Mouse (Mus musculus): ENCODE results near the gene Dip2c. TPM values are rescaled to one million over a fixed set of nuclear protein-coding genes. Genes with fewer than 3 reads are reported as not detected.

Gene Dip2c
- polyA plus RNA-seq, 1 experiment from 2014 or later = 4.2 TPM

GRCm38 (mm10) chr13:9481722-9482121 is 205.4 kb downstream of the Dip2c start:
- no peaks in the 10 kb centered on the region for H3K4me1 ChIP-seq (replicated peaks)
- no peak overlapping the region for H3K4me2 ChIP-seq (replicated peaks)
- peak; percentile 63 for ATAC-seq
- H3K4me3 ChIP-seq (replicated peaks) = no peak overlapping the region
- no peaks in the 10 kb centered on the region for H3K9me3 ChIP-seq
- no peaks in the 10 kb centered on the region for H3K27me3 ChIP-seq (replicated peaks)
- H3K27ac ChIP-seq = no peak overlapping the region
- H3K36me3 ChIP-seq = no peaks in the 10 kb centered on the region
- H3K9ac ChIP-seq = no peak overlapping the region
- WGBS = 44% methylated on average over 1 of the region's 1 CpGs

- Histone ChIP-seq H3K36me3 (no peaks in the 10 kb centered on the region), H3K9ac (no peak overlapping the region), H3K4me1 (replicated peaks) (no peaks in the 10 kb centered on the region), H3K27ac (no peak overlapping the region), H3K4me2 (replicated peaks) (no peak overlapping the region), H3K4me3 (replicated peaks) (no peak overlapping the region), H3K9me3 (no peaks in the 10 kb centered on the region), H3K27me3 (replicated peaks) (no peaks in the 10 kb centered on the region)
- WGBS = 66% methylated on average over 3 of the region's 3 CpGs
- ATAC-seq = no peak
Measured at GRCm38 (mm10) chr13:9489696-9490095, 213.4 kb downstream of the Dip2c start.

DNA sequence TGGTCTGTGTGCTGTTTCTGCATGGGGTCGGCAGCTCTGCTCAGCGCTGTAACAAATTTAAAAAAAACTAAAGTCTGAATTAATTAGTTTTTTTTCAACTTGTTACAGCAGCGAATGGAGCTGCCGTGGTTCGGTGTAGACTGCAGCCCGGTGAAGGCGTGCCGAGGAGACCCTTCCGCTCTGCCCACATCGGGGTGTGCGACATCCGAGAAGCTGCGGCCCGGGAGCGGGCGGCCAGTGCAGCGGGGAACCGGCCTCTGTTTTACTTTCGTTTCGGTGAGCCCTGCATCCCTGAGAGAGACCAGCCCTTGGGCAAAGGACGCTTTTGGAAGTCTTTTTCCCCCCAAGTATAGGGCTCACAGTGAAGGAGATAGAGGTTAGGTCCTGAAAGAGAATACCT is 218.4 kb downstream of the Dip2c start:
- peak; percentile 80 for ATAC-seq
- no peaks in the 10 kb centered on the region for H3K9me3 ChIP-seq
- H3K36me3 ChIP-seq = no peaks in the 10 kb centered on the region
- WGBS = 52% methylated on average over 21 of the region's 21 CpGs
- no peaks in the 10 kb centered on the region for H3K27me3 ChIP-seq (replicated peaks)
- H3K4me1 ChIP-seq (replicated peaks) = no peaks in the 10 kb centered on the region
- H3K9ac ChIP-seq = 0 out of 2 replicates have a peak overlapping the region, but pooled peaks have one; percentile 12
- H3K4me2 ChIP-seq (replicated peaks) = peak overlapping the region; percentile 46
- H3K27ac ChIP-seq = no peak overlapping the region
- peak overlapping the region; percentile 27 for H3K4me3 ChIP-seq (replicated peaks)

- Histone ChIP-seq H3K9ac (no peak overlapping the region), H3K4me1 (replicated peaks) (no peaks in the 10 kb centered on the region), H3K27me3 (replicated peaks) (no peaks in the 10 kb centered on the region), H3K9me3 (no peaks in the 10 kb centered on the region), H3K4me3 (replicated peaks) (no peak overlapping the region), H3K4me2 (replicated peaks) (no peak overlapping the region), H3K27ac (no peak overlapping the region), H3K36me3 (no peaks in the 10 kb centered on the region)
- ATAC-seq = no peak
- 41% methylated on average over 6 of the region's 6 CpGs for WGBS
Measured at GRCm38 (mm10) chr13:9504118-9504856, 228.0 kb downstream of the Dip2c start.

- H3K4me2 ChIP-seq (replicated peaks) = no peak overlapping the region
- ATAC-seq = no peak
- no peak overlapping the region for H3K9ac ChIP-seq
- no peak overlapping the region for H3K4me3 ChIP-seq (replicated peaks)
- no peak overlapping the region for H3K27ac ChIP-seq
- H3K36me3 ChIP-seq = no peaks in the 10 kb centered on the region
- H3K9me3 ChIP-seq = no peaks in the 10 kb centered on the region
- H3K27me3 ChIP-seq (replicated peaks) = no peaks in the 10 kb centered on the region
- no peaks in the 10 kb centered on the region for H3K4me1 ChIP-seq (replicated peaks)
Measured at GRCm38 (mm10) chr13:9538556-9538955, 262.2 kb downstream of the Dip2c start.

DNA sequence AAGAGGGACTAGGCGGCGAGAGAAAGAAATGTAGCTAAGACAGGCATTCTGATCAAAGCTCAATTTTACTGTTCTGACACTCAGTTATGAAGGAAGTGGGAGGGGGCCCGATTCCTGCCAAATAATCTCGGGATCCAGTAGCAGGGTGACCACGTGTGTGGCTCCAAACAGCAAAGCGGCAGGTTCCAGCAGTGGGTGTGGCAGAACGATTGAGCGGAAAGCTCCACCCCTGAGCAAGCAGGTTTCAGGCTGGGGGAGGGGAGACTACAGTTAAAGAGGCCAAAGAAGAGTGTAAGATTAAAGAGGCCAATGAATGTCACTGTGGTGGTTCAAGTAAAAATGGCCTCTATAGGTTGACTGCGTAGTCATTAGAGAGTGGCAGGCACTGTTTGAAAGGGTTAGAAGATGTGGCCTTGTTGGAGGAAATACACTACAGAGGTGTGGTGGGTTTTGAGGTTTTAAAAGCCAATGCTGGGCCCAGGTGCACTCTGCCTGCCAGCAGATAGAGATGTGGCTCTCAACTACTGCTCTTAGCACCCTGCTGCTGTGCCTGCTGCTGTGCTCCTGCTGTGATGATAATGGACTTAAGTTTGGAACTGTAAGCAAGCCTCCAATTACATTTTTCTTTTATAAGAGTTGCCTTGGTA is 271.5 kb downstream of the Dip2c start:
- H3K4me2 ChIP-seq (replicated peaks) = peak overlapping the region; percentile 26; the same call in 1 of the 2 replicates
- no peak overlapping the region for H3K9ac ChIP-seq
- H3K27me3 ChIP-seq (replicated peaks) = no peaks in the 10 kb centered on the region
- H3K4me3 ChIP-seq (replicated peaks) = no peak overlapping the region
- WGBS = 16% methylated on average over 9 of the region's 9 CpGs
- ATAC-seq = peak; percentile 71
- H3K27ac ChIP-seq = no peak overlapping the region
- H3K9me3 ChIP-seq = no peaks in the 10 kb centered on the region
- no peaks in the 10 kb centered on the region for H3K4me1 ChIP-seq (replicated peaks)
- H3K36me3 ChIP-seq = no peaks in the 10 kb centered on the region

DNA sequence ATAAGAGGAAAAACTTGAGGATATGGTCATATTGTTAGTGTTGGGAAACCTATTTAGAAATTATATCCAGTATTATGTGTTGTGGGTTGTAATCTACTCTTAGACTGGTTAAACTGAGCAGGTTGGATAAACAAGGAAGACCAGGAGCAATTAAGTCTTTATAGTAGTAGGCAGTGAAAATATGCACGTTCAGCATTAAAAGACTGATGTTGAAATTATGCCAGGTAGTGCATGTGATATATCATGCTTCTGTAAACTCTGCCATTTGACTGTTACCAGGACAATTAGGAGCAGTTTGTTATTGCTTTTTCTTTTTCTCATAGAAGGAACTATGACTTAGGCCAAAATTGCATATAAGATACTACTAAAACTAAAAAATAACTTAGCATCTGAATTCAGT is 285.8 kb downstream of the Dip2c start:
- Histone ChIP-seq H3K9ac (no peak overlapping the region), H3K27me3 (replicated peaks) (no peaks in the 10 kb centered on the region), H3K4me2 (replicated peaks) (no peak overlapping the region), H3K9me3 (no peaks in the 10 kb centered on the region), H3K4me3 (replicated peaks) (no peak overlapping the region), H3K27ac (no peak overlapping the region), H3K36me3 (no peaks in the 10 kb centered on the region), H3K4me1 (replicated peaks) (no peaks in the 10 kb centered on the region)
- ATAC-seq = no peak
- whole genome bisulfite sequencing = 58% methylated on average over 1 of the region's 1 CpGs

DNA sequence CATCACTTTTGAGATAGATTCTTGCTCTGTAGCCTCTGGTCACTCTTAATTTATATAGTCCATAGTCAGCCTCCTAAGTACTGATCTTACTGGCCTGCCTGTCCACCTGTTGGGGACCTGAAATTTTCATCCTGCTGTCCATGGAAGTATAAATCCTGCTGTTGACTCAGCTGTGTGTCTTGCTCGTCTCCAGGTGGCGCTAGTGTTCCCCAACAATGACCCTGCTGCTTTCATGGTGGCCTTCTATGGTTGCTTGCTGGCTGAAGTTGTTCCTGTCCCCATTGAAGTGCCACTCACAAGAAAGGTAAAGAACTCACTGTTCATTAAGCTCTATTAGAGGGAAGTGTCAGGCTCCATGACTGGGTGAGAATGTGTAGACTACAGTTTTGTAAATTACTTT is 286.6 kb downstream of the Dip2c start:
- WGBS = 20% methylated on average over 2 of the region's 2 CpGs
- no peak for ATAC-seq
- no peaks in the 10 kb centered on the region for H3K36me3 ChIP-seq
- H3K4me3 ChIP-seq (replicated peaks) = no peak overlapping the region
- H3K27me3 ChIP-seq (replicated peaks) = no peaks in the 10 kb centered on the region
- H3K27ac ChIP-seq = no peak overlapping the region
- H3K4me1 ChIP-seq (replicated peaks) = no peaks in the 10 kb centered on the region
- H3K9me3 ChIP-seq = no peaks in the 10 kb centered on the region
- no peak overlapping the region for H3K9ac ChIP-seq
- no peak overlapping the region for H3K4me2 ChIP-seq (replicated peaks)

DNA sequence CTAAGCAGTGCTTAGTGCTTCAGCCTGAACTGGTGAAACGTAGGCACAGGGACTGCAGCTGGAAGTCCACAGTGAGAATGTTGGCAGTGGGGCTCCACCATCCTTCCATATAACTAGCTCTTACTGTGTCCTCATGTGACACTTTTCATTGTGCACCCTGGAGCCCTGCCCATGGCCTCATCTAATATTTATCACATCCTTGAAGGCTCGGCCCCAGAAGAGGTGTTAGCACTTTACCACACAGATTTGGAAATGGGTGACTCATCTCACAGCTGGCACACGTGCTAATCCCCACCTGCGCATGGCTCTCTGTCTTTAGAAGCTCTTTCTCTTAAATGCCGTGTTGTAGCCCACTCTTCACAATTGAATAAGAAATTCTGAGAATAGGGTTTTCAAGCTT is 292.5 kb downstream of the Dip2c start:
- Histone ChIP-seq H3K4me3 (replicated peaks) (no peak overlapping the region), H3K9me3 (no peaks in the 10 kb centered on the region), H3K27ac (no peak overlapping the region), H3K36me3 (peaks cover 8% of the 10 kb centered on the region; the same call in 1 of the 2 replicates), H3K27me3 (replicated peaks) (no peaks in the 10 kb centered on the region), H3K4me1 (replicated peaks) (no peaks in the 10 kb centered on the region), H3K9ac (no peak overlapping the region), H3K4me2 (replicated peaks) (no peak overlapping the region)
- 92% methylated on average over 5 of the region's 5 CpGs for whole genome bisulfite sequencing
- no peak for ATAC-seq

DNA sequence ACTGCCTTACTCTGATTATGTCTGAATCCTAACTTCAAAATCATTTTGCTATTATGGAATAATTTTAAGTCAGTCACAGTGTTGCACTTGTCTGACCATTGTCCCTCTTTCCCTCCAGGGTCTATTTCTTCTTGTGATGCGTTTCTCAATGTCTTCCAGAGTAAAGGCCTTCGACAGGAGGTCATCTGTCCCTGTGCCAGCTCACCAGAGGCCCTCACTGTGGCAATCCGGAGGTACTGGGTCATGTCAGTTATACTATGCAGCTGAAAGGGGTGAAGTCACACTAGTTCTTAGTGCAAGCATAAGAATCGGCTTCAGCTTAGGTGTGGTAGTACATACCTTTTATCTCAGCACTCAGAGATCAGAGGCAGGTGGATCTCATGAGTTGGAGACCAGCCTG is 300.4 kb downstream of the Dip2c start:
- no peak for ATAC-seq
- H3K9me3 ChIP-seq = no peaks in the 10 kb centered on the region
- no peak overlapping the region for H3K27ac ChIP-seq
- H3K36me3 ChIP-seq = no peaks in the 10 kb centered on the region
- no peaks in the 10 kb centered on the region for H3K27me3 ChIP-seq (replicated peaks)
- H3K4me3 ChIP-seq (replicated peaks) = no peak overlapping the region
- H3K4me2 ChIP-seq (replicated peaks) = no peak overlapping the region
- 88% methylated on average over 4 of the region's 4 CpGs for WGBS
- H3K9ac ChIP-seq = no peak overlapping the region
- no peaks in the 10 kb centered on the region for H3K4me1 ChIP-seq (replicated peaks)

GRCm38 (mm10) chr13:9578456-9578855 is 302.1 kb downstream of the Dip2c start:
- H3K4me3 ChIP-seq (replicated peaks) = no peak overlapping the region
- H3K4me1 ChIP-seq (replicated peaks) = no peaks in the 10 kb centered on the region
- WGBS = 89% methylated on average over 4 of the region's 4 CpGs
- H3K27me3 ChIP-seq (replicated peaks) = no peaks in the 10 kb centered on the region
- H3K27ac ChIP-seq = no peak overlapping the region
- H3K36me3 ChIP-seq = no peaks in the 10 kb centered on the region
- no peak overlapping the region for H3K9ac ChIP-seq
- H3K4me2 ChIP-seq (replicated peaks) = no peak overlapping the region
- no peak for ATAC-seq
- no peaks in the 10 kb centered on the region for H3K9me3 ChIP-seq

GRCm38 (mm10) chr13:9581821-9582220 is 305.5 kb downstream of the Dip2c start:
- Histone ChIP-seq H3K4me1 (replicated peaks) (no peaks in the 10 kb centered on the region), H3K4me3 (replicated peaks) (no peak overlapping the region), H3K9ac (no peak overlapping the region), H3K36me3 (no peaks in the 10 kb centered on the region), H3K27me3 (replicated peaks) (no peaks in the 10 kb centered on the region), H3K4me2 (replicated peaks) (no peak overlapping the region), H3K9me3 (no peaks in the 10 kb centered on the region), H3K27ac (no peak overlapping the region)
- no peak for ATAC-seq

DNA sequence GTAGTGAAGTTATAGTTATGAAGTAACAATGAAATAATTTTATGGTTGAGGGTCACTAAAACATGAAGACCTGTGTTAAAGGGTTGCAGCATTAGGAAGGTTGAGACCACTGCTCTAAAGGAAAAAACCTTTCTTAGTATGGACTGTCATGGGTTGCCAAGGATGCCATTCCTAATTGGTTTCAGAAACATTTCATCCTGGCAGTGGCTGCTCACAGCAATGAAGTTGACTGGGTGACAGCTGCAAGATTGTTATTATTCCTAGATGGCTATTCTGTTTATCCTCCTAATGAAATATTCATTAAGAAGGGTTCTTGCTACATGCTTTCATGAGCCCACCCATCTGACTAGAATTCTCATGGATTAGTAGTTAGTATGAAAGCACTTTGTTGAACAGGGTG is 307.3 kb downstream of the Dip2c start:
- Histone ChIP-seq H3K36me3 (no peaks in the 10 kb centered on the region), H3K4me3 (replicated peaks) (no peak overlapping the region), H3K9ac (no peak overlapping the region), H3K4me2 (replicated peaks) (no peak overlapping the region), H3K4me1 (replicated peaks) (no peaks in the 10 kb centered on the region), H3K27me3 (replicated peaks) (no peaks in the 10 kb centered on the region), H3K9me3 (no peaks in the 10 kb centered on the region), H3K27ac (no peak overlapping the region)
- ATAC-seq = no peak

Data from intestine, embryonic 15.5 days (tissue).